Mouse (Mus musculus): ENCODE data around the gene Coasy.

DNA sequence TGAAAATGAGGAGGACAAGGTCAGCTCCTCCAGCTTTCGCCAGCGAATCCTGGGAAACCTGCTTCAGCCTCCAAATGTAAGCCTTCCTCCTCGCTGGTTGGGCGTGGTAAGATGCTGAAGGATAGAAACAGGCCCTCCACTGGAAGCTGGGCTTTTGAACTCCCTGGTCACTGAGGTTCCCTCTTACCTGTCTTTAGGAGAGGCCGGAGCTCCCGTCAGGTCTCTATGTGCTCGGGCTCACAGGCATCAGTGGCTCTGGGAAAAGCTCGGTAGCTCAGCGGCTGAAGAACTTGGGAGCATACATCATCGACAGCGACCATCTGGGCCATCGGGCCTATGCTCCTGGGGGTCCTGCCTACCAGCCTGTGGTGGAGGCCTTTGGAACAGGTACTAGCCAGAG lies 2.4 kb downstream of the Coasy start:
- no peak for TF ChIP-seq EP300 (IDR thresholded peaks at IDR 0.05; ENCODE audit: insufficient read depth, low read depth, low read length)
- TF ChIP-seq CTCF (IDR thresholded peaks at IDR 0.05) = no peak

Measured in heart, adult 2 months (tissue).